Mouse (Mus musculus): ENCODE results near the gene Ltbp4.

DNA sequence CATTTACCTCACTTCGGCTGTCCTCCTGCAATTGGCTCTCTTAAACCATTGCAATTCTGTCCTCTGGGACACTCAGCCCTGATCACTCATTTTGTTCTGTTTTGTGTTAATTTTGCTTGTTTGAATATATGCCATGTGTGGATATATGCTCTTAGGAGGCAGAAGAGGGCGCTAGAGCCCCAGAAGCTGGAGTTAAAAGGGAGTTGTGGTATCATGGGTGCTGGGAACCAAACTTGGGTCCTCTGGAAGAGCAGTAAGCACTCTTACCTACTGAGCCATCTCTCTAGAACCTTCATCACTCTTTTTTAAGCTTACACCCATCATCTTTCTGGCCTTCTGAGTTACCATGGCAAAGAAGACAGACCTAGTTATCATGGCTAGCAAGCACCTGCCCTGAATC, 21.7 kb upstream of the Ltbp4 start:
- TF ChIP-seq CTCF (IDR thresholded peaks at IDR 0.05; ENCODE audit: low read depth), result no peak
- no peak for TF ChIP-seq EP300 (IDR thresholded peaks at IDR 0.05; ENCODE audit: low read depth)

All from liver, postnatal 0 days (tissue).